Mouse (Mus musculus) lung, embryonic 14.5 days (tissue): Measurements from ENCODE around the gene 1700088E04Rik. TPM values are rescaled to one million over a fixed set of nuclear protein-coding genes. Genes with fewer than 3 reads are reported as not detected.
A peak's percentile ranks its signal among the peaks of the same experiment; 100 is the strongest.

ENCODE experiments used
- ATAC-seq: fragments of 200-750 bp; cut with Nextera tagmentation; 2 replicates; pipeline ENCODE4 v1.8.0; 2017; ENCODE audit warnings: mild to moderate bottlenecking, moderate TSS enrichment, moderate library complexity; ENCODE audit not compliant: insufficient read depth
- DNase-seq: peaks from one replicate; pipeline ENCODE4 v3.0.0-alpha.2; 2015
- H3K27ac ChIP-seq: fragments of 300-500 bp; sonication (generic); 2 replicates; pipeline ENCODE4 v1.5.1; 2014; ENCODE audit warnings: low read depth, mild to moderate bottlenecking, moderate library complexity
- H3K27me3 ChIP-seq: fragments of 300-500 bp; sonication (generic); 2 replicates; pipeline ENCODE4 v1.6.1; 2014; ENCODE audit warnings: low read length, control low read depth; ENCODE audit not compliant: insufficient read depth
- H3K36me3 ChIP-seq: fragments of 300-500 bp; sonication (generic); 2 replicates; pipeline ENCODE4 v1.6.1; 2014; ENCODE audit warnings: control low read depth; ENCODE audit not compliant: insufficient read depth
- H3K4me1 ChIP-seq: fragments of 300-500 bp; sonication (generic); 2 replicates; pipeline ENCODE4 v1.6.1; 2014; ENCODE audit warnings: antibody characterized with exemption, control low read depth; ENCODE audit not compliant: insufficient read depth
- H3K4me2 ChIP-seq: fragments of 300-500 bp; sonication (generic); 2 replicates; pipeline ENCODE4 v1.6.1; 2014; ENCODE audit warnings: mild to moderate bottlenecking
- H3K4me3 ChIP-seq: fragments of 300-500 bp; sonication (generic); 2 replicates; pipeline ENCODE4 v1.5.1; 2014; ENCODE audit warnings: low read depth, low read length
- H3K9ac ChIP-seq: fragments of 300-500 bp; sonication (generic); 2 replicates; pipeline ENCODE4 v1.6.1; 2014
- H3K9me3 ChIP-seq: fragments of 300-500 bp; sonication (generic); 2 replicates; pipeline ENCODE4 v1.6.1; 2016; ENCODE audit warnings: low read depth, low read length, control low read depth
- CTCF ChIP-seq: IDR thresholded peaks from 2 replicates; pipeline ENCODE4 v1.5.1; 2016; ENCODE audit warnings: antibody characterized with exemption, low read depth
- WGBS: fragments of 180-500 bp; shearing (Covaris S2); extraction: QIAGEN DNeasy Blood & Tissue Kit; methylation state at CpG from one replicate; pipeline ENCODE4 v1.1.7; 2014; 5-methylcytosine and 5-hydroxymethylcytosine counted together
- polyA plus RNA-seq: library from polyadenylated mRNA; unstranded; fragments of >200 nt; fragmentation: Nextera tagmentation; extraction: Ambion mirVana; gene quantifications from 2 replicates; pipeline ENCODE4 v1.2.1, GENCODE M21; 2014

Gene 1700088E04Rik
- polyA plus RNA-seq, 1 experiment from 2014 or later, result 6.0 TPM

DNA sequence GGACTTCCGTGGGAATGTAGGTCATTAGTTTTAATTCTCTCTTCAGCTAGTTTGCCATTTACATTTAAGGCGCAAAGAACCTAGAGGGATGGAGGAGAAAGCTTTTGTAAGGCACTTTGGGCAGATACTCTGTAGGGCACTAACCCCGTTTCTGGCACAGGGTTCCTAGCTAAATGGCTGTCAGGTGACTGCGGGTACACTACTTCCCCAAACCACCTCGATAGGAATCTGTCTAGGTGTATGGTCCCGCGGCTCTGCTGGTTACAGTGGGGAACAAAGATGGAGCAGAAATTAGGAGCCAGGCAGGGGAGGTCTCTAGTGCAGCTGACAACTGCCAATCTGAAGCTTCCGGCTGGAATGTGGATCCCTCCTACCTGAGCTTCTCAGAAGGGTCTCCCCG lies 31.0 kb downstream of the 1700088E04Rik start:
- 16% methylated on average over 9 of the region's 9 CpGs for whole genome bisulfite sequencing
- DNase-seq, result no peak

DNA sequence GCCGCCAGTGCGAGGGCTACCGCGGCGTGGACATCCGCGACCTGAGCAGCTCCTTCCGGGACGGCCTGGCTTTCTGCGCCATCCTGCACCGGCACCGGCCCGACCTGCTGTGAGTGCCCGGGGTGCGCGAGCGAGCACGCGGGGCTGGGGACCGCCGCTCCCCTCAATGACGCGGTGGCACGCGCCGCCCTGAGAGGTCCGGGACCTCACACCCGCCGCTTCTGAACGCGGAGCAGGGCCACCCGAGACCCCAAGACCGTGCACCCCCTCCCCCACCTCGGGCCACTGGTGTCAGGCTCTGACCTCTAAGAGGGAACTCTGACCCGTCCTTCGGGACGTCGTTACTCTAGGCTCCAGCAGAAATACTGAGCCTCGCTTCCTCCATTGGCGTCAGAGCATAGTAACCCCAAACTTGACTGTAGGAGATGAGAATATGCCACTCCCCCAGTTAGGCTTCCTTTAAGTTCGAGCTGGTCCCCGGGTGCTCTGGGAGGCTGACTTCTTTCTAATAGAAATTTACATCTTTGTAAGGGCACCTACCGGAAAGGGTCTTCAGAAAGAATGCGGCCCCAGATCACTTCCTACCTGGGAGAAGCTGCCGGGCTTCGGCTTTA lies 31.6 kb downstream of the 1700088E04Rik start:
- Histone ChIP-seq H3K36me3 (peaks cover 4% of the 10 kb centered on the region; the same call in 1 of the 2 replicates), H3K9me3 (no peaks in the 10 kb centered on the region), H3K4me1 (peaks cover 15% of the 10 kb centered on the region), H3K27ac (peak overlapping the region; percentile 83), H3K27me3 (no peaks in the 10 kb centered on the region), H3K4me2 (peak overlapping the region; percentile 98), H3K4me3 (peak overlapping the region; percentile 90), H3K9ac (peak overlapping the region; percentile 87)
- no peak for TF ChIP-seq CTCF
- WGBS, result under 1% methylated on average over 46 of the region's 46 CpGs
- ATAC-seq, result peak; percentile 53
- DNase-seq, result peak; percentile 31

More for the DNA sequence above, 31.0 kb downstream of the 1700088E04Rik start:
- ATAC-seq, result no peak
- Histone ChIP-seq H3K4me3 (peak overlapping the region; percentile 90), H3K27ac (no peak overlapping the region), H3K36me3 (peaks cover 10% of the 10 kb centered on the region), H3K9me3 (no peaks in the 10 kb centered on the region), H3K4me1 (peaks cover 15% of the 10 kb centered on the region), H3K4me2 (peak overlapping the region; percentile 98), H3K9ac (peak overlapping the region; percentile 87; the same call in 1 of the 2 replicates), H3K27me3 (no peaks in the 10 kb centered on the region)
- no peak for TF ChIP-seq CTCF

DNA sequence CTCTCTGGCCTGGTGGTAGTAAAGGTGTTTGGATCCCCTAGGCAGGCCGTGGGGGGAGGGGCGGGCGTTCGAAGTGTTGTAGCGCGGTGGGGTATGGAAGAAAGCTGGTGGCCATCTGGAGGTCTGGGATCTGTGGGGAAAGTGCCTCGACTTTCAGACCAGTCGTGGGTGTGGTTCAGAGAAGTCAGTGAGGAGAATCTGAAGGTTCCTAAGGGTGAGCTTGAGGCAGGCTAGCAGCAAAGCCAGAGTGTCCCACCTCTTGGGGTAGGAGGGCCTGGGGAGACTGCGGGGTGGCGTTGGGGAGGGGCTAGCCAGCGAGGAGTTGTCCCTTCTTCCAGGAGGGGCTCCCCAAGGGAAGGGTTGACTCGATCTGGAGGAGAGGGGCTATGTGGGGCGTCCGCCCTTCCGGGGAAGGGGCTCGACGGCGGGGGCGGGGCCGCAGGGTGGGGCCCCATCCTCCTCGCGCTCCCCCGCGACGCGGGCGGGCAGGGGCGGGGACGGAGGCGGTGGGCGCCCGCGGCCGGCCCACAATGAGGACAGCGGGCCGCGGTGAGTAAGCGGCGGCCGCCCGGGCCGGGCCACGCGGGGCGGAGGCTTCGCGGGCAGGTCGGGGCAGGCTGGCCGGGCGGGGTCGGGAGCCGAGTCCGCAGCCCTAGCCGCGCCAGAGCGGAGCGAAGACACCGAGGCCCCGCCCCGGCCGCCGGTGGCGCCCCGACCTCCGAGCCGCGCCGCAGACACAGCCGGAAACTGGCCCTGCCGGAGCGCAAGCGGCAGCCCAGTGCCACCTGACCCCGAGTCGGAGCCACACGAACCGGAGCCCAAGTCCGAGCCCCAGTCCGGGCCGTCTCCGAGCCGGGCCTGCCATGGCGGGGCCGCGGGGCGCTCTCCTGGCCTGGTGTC lies 32.4 kb downstream of the 1700088E04Rik start, which contains the start of gene Micall1:
TSS of gene Micall1 (plus strand) at position 478 of the 900 bp plus-strand sequence.
- ATAC-seq, result peak; percentile 80
- peak within 1 kb of the TSS; percentile 83 for H3K27ac ChIP-seq
- no peak for TF ChIP-seq CTCF
- H3K4me2 ChIP-seq, result peak within 1 kb of the TSS; percentile 98
- H3K9me3 ChIP-seq, result no peaks in the 10 kb centered on the region
- peaks cover 15% of the 10 kb centered on the region for H3K4me1 ChIP-seq
- peak within 1 kb of the TSS; percentile 90 for H3K4me3 ChIP-seq
- no peaks in the 10 kb centered on the region for H3K27me3 ChIP-seq
- peak; percentile 64 for DNase-seq
- 1% methylated on average over 78 of the region's 85 CpGs for WGBS
- no peaks in the 10 kb centered on the region for H3K36me3 ChIP-seq
- H3K9ac ChIP-seq, result peak within 1 kb of the TSS; percentile 87

DNA sequence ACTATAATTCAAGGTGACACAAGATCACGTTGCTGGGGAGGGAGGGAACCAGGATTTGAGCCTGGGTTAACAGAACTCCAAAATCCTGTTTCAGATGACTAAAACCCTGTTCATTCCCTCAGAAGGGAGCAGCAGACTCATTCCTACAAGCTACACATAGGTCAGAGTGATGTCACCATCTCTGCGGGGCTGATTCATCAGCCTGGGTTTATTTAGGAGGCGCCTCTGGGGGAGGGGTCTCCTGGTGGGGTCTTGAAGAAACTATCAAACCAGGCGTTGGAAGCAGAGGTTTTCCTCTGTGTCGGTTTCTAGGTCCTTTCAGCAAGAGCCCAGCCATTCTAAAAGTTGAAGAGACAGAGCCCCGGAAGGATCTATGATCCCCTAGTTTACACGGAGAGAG lies 33.1 kb downstream of the 1700088E04Rik start:
- Histone ChIP-seq H3K27ac (peak overlapping the region; percentile 83), H3K9me3 (no peaks in the 10 kb centered on the region), H3K4me3 (peak overlapping the region; percentile 90; the same call in 1 of the 2 replicates), H3K36me3 (no peaks in the 10 kb centered on the region), H3K4me1 (peaks cover 15% of the 10 kb centered on the region), H3K9ac (peak overlapping the region; percentile 87), H3K27me3 (no peaks in the 10 kb centered on the region), H3K4me2 (peak overlapping the region; percentile 98)
- no peak for TF ChIP-seq CTCF
- WGBS, result 15% methylated on average over 7 of the region's 7 CpGs
- peak; percentile 33 for DNase-seq
- no peak for ATAC-seq

DNA sequence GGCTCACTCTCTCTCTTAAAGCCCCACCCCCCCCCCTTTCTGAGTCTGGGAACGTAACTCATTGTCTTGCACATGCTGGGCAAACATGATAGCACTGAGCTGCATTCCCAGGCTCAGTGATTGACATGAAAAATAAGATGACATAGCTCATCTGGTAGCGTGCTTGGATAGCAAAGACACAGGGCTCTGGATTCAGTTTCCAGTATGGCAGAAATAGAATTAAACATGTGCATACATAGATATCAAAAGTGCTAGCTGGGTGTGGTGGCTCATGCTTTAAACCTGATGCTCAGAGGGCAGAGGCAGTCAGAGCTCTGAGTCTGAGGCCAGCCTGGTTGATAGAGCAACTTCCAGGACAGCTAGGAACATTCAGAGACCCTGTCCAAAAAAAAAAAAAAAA lies 35.2 kb downstream of the 1700088E04Rik start:
- Histone ChIP-seq H3K36me3 (no peaks in the 10 kb centered on the region), H3K4me2 (no peak overlapping the region), H3K27me3 (no peaks in the 10 kb centered on the region), H3K4me1 (peaks cover 12% of the 10 kb centered on the region), H3K4me3 (no peak overlapping the region), H3K9me3 (no peaks in the 10 kb centered on the region), H3K27ac (no peak overlapping the region), H3K9ac (no peak overlapping the region)
- DNase-seq (no peak), ATAC-seq (no peak)
- WGBS, result 53% methylated on average over 2 of the region's 2 CpGs
- no peak for TF ChIP-seq CTCF

DNA sequence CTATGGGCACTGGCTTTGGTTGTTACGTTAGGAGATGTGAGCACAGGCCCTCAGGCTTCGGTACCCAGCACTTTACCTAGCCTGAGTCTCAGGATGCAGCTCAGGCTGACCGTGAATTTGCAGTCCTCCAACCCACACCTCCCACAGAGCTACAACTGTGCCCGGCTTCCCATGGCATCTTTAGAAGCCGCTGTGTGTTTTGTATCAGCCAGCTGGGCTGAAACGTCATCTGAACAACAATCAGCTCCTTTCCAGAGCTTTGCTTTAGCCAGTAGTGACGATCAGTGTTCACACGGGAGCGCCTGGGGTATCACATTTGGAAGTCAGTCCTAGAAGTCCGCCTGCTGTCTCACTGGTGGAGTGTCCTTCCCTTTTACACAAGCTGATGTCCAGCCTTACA lies 37.8 kb downstream of the 1700088E04Rik start:
- Histone ChIP-seq H3K4me3 (no peak overlapping the region), H3K4me2 (no peak overlapping the region), H3K27me3 (no peaks in the 10 kb centered on the region), H3K36me3 (no peaks in the 10 kb centered on the region), H3K9ac (no peak overlapping the region), H3K27ac (no peak overlapping the region), H3K9me3 (no peaks in the 10 kb centered on the region), H3K4me1 (peaks cover 17% of the 10 kb centered on the region)
- DNase-seq, result no peak
- TF ChIP-seq CTCF, result no peak
- ATAC-seq, result no peak
- 70% methylated on average over 10 of the region's 10 CpGs for WGBS

DNA sequence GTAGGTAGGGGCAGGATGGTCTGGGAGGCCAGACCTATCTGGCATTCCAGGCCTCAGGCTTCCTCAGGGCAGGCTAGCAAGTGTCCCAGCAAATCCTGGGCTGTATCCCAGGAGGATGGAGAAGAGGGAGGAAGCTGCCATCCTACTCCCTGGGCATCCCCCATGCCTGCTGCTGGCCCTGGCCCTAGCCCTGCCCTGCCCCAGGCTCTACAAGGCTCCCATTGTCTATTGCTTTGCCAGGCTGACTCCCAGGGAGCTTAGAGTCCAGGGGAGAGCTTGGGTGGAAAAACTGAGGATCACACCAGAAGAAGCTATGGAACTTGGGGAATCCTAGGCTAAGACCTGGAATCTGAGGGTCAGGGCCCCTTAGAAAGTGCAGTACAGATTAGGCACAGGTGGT lies 39.5 kb downstream of the 1700088E04Rik start:
- TF ChIP-seq CTCF, result no peak
- H3K4me1 ChIP-seq, result peaks cover 28% of the 10 kb centered on the region
- no peak overlapping the region for H3K27ac ChIP-seq
- H3K36me3 ChIP-seq, result no peaks in the 10 kb centered on the region; the same call in 1 of the 2 replicates
- H3K9me3 ChIP-seq, result no peaks in the 10 kb centered on the region
- H3K4me2 ChIP-seq, result no peak overlapping the region
- H3K4me3 ChIP-seq, result no peak overlapping the region
- H3K9ac ChIP-seq, result no peak overlapping the region
- ATAC-seq, result no peak
- no peak for DNase-seq
- no peaks in the 10 kb centered on the region for H3K27me3 ChIP-seq
